Mouse (Mus musculus): ENCODE results near the gene Foxf1. TPM values are rescaled to one million over a fixed set of nuclear protein-coding genes. Genes with fewer than 3 reads are reported as not detected.

The Foxf1 gene
- polyA plus RNA-seq, 1 experiment from 2014 or later = 3.3 TPM

DNA sequence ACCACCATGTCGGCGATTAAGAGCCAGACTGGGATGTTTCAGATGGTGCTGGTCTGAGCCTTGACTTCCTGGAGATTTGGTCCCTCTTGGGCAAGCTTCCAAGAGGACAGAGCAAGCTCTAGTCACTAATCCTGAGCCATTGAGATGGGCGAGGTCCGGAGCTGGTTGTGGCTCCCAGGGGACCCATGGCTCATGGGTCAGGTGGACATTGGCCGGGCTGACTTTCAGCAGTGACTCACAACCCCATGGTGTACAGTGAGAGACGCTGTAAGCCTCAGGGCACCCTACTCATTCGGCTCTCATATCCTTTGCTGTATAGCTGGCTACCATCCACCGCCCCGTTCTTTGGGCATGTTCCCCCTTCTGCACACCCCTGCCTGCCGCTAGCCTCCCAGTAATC is 49.9 kb downstream of the Foxf1 start:
- Histone ChIP-seq H3K9ac (no peak overlapping the region), H3K9me3 (replicated peaks) (no peaks in the 10 kb centered on the region), H3K27ac (no peak overlapping the region), H3K4me3 (no peak overlapping the region), H3K4me2 (no peak overlapping the region), H3K36me3 (no peaks in the 10 kb centered on the region), H3K4me1 (replicated peaks) (peaks cover 10% of the 10 kb centered on the region), H3K27me3 (peaks cover 28% of the 10 kb centered on the region)
- ATAC-seq (replicated peaks; ENCODE audit: insufficient number of reproducible peaks, insufficient read depth, low FRiP score, low read depth) = no peak
- 84% methylated on average over 10 of the region's 10 CpGs for WGBS

DNA sequence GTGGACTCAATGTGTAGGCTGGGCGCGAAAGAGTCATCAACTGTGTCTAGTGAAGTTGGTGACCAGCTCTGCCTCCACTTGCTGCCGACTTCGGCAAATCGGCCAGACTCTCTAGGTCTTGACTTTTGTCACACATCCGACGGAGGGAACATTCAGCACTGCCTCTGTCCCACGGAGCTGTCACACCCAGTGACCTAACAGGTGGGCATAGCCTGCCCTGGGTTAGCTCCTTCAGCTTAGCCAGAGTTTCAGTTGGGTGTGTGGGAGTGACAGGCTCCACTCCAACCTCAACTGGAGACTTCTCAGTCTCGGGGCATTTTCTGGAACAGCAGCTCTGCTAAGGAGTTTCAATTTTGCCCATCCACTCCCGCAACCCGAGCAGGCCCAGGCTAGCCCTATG is 50.3 kb downstream of the Foxf1 start:
- H3K36me3 ChIP-seq = no peaks in the 10 kb centered on the region
- ATAC-seq (replicated peaks; ENCODE audit: insufficient number of reproducible peaks, insufficient read depth, low FRiP score, low read depth) = no peak
- H3K4me1 ChIP-seq (replicated peaks) = peaks cover 8% of the 10 kb centered on the region
- WGBS = 88% methylated on average over 11 of the region's 11 CpGs
- H3K4me2 ChIP-seq = no peak overlapping the region
- no peaks in the 10 kb centered on the region for H3K9me3 ChIP-seq (replicated peaks)
- no peak overlapping the region for H3K27ac ChIP-seq
- peaks cover 24% of the 10 kb centered on the region for H3K27me3 ChIP-seq
- H3K4me3 ChIP-seq = no peak overlapping the region
- no peak overlapping the region for H3K9ac ChIP-seq

DNA sequence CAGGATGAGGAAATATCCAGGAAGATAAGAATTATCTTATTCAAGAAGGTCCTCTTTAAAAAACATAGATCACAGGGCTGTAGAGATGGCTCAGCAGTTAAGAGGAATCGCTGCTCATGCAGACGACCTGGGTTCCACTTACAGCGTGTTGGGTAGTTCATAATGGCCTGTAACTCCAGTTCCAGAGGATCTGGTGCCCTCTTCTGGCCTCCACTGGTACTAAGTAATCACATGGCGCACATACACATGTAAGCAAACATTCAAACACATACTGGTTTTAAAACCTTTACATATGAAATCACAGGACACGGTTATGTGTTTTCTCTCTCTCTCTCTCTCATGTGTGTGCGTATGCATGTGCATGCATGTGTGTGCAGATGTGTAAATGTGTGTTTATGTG is 52.7 kb downstream of the Foxf1 start:
- WGBS = 95% methylated on average over 6 of the region's 6 CpGs
- no peaks in the 10 kb centered on the region for H3K9me3 ChIP-seq (replicated peaks)

More for the DNA sequence above, 52.7 kb downstream of the Foxf1 start:
- Histone ChIP-seq H3K4me3 (no peak overlapping the region), H3K27me3 (peaks cover 8% of the 10 kb centered on the region), H3K9ac (no peak overlapping the region), H3K36me3 (no peaks in the 10 kb centered on the region), H3K27ac (no peak overlapping the region), H3K4me1 (replicated peaks) (peaks cover 8% of the 10 kb centered on the region), H3K4me2 (no peak overlapping the region)
- no peak for ATAC-seq (replicated peaks; ENCODE audit: insufficient number of reproducible peaks, insufficient read depth, low FRiP score, low read depth)

Small RNAs within 50 kb of the gene (microRNA-seq; reads per million reads assigned to microRNA genes)
- gene Gm27530 = not detected

Other genes starting within 250 kb of the Foxf1 start
- gene Mthfsd, start 24.0 kb downstream of the Foxf1 start, polyA plus RNA-seq (2015; fragmentation: Nextera tagmentation; extraction: Ambion mirVana) = 29.7 and 38.2 TPM in 2 replicates
- 6.4 and 8.5 TPM in 2 replicates for gene Foxc2, start 31.8 kb downstream of the Foxf1 start, polyA plus RNA-seq (2015; fragmentation: Nextera tagmentation; extraction: Ambion mirVana)
- 0.34 and 0.94 TPM in 2 replicates for gene Foxl1, start 43.6 kb downstream of the Foxf1 start, polyA plus RNA-seq (2015; fragmentation: Nextera tagmentation; extraction: Ambion mirVana)